Mouse (Mus musculus): ENCODE results near the gene Tph2. TPM values are rescaled to one million over a fixed set of nuclear protein-coding genes. Genes with fewer than 3 reads are reported as not detected.

The Tph2 gene
- polyA plus RNA-seq, 1 experiment, result not detected

GRCm38 (mm10) chr10:115146257-115146898, 38.4 kb downstream of the Tph2 start:
- TF ChIP-seq CTCF (IDR thresholded peaks at IDR 0.05; ENCODE audit: borderline replicate concordance, insufficient read depth, low read length), result no peak
- no peak for TF ChIP-seq POLR2A (IDR thresholded peaks at IDR 0.05; ENCODE audit: low read depth, low read length)
- H3K27ac ChIP-seq (ENCODE audit: insufficient read depth, low read length), result no peak overlapping the region
- H3K4me1 ChIP-seq (ENCODE audit: control insufficient read depth, insufficient read depth, low read length), result no peaks in the 10 kb centered on the region
- no peak overlapping the region for H3K4me3 ChIP-seq (ENCODE audit: insufficient read depth, low read length)

GRCm38 (mm10) chr10:115144542-115144941, 40.3 kb downstream of the Tph2 start:
- no peak overlapping the region for H3K4me3 ChIP-seq (ENCODE audit: insufficient read depth, low read length)
- TF ChIP-seq POLR2A (IDR thresholded peaks at IDR 0.05; ENCODE audit: low read depth, low read length) (no peak), CTCF (IDR thresholded peaks at IDR 0.05; ENCODE audit: borderline replicate concordance, insufficient read depth, low read length) (no peak)
- no peak overlapping the region for H3K27ac ChIP-seq (ENCODE audit: insufficient read depth, low read length)
- H3K4me1 ChIP-seq (ENCODE audit: control insufficient read depth, insufficient read depth, low read length), result no peaks in the 10 kb centered on the region

- Histone ChIP-seq H3K27ac (ENCODE audit: insufficient read depth, low read length) (no peak overlapping the region), H3K4me1 (ENCODE audit: control insufficient read depth, insufficient read depth, low read length) (no peaks in the 10 kb centered on the region), H3K4me3 (ENCODE audit: insufficient read depth, low read length) (no peak overlapping the region)
- TF ChIP-seq POLR2A (IDR thresholded peaks at IDR 0.05; ENCODE audit: low read depth, low read length) (no peak), CTCF (IDR thresholded peaks at IDR 0.05; ENCODE audit: borderline replicate concordance, insufficient read depth, low read length) (no peak)
Measured at GRCm38 (mm10) chr10:115143641-115144040, 41.2 kb downstream of the Tph2 start.

GRCm38 (mm10) chr10:115137016-115137415, 47.8 kb downstream of the Tph2 start:
- Histone ChIP-seq H3K4me3 (ENCODE audit: insufficient read depth, low read length) (no peak overlapping the region), H3K4me1 (ENCODE audit: control insufficient read depth, insufficient read depth, low read length) (no peaks in the 10 kb centered on the region), H3K27ac (ENCODE audit: insufficient read depth, low read length) (no peak overlapping the region)
- TF ChIP-seq CTCF (IDR thresholded peaks at IDR 0.05; ENCODE audit: borderline replicate concordance, insufficient read depth, low read length) (no peak), POLR2A (IDR thresholded peaks at IDR 0.05; ENCODE audit: low read depth, low read length) (no peak)

- Histone ChIP-seq H3K27ac (ENCODE audit: insufficient read depth, low read length) (no peak overlapping the region), H3K4me3 (ENCODE audit: insufficient read depth, low read length) (no peak overlapping the region), H3K4me1 (ENCODE audit: control insufficient read depth, insufficient read depth, low read length) (no peaks in the 10 kb centered on the region)
- TF ChIP-seq CTCF (IDR thresholded peaks at IDR 0.05; ENCODE audit: borderline replicate concordance, insufficient read depth, low read length) (no peak), POLR2A (IDR thresholded peaks at IDR 0.05; ENCODE audit: low read depth, low read length) (no peak)
Measured at GRCm38 (mm10) chr10:115127907-115128306, 56.9 kb downstream of the Tph2 start.

- H3K27ac ChIP-seq (ENCODE audit: insufficient read depth, low read length), result no peak overlapping the region
- no peak overlapping the region for H3K4me3 ChIP-seq (ENCODE audit: insufficient read depth, low read length)
- no peaks in the 10 kb centered on the region for H3K4me1 ChIP-seq (ENCODE audit: control insufficient read depth, insufficient read depth, low read length)
- TF ChIP-seq CTCF (IDR thresholded peaks at IDR 0.05; ENCODE audit: borderline replicate concordance, insufficient read depth, low read length), result no peak
- no peak for TF ChIP-seq POLR2A (IDR thresholded peaks at IDR 0.05; ENCODE audit: low read depth, low read length)
Measured at GRCm38 (mm10) chr10:115125550-115125949, 59.3 kb downstream of the Tph2 start.

GRCm38 (mm10) chr10:115125027-115125426, 59.8 kb downstream of the Tph2 start:
- H3K27ac ChIP-seq (ENCODE audit: insufficient read depth, low read length), result no peak overlapping the region
- H3K4me3 ChIP-seq (ENCODE audit: insufficient read depth, low read length), result no peak overlapping the region
- no peak for TF ChIP-seq CTCF (IDR thresholded peaks at IDR 0.05; ENCODE audit: borderline replicate concordance, insufficient read depth, low read length)
- no peak for TF ChIP-seq POLR2A (IDR thresholded peaks at IDR 0.05; ENCODE audit: low read depth, low read length)
- H3K4me1 ChIP-seq (ENCODE audit: control insufficient read depth, insufficient read depth, low read length), result no peaks in the 10 kb centered on the region

- TF ChIP-seq CTCF (IDR thresholded peaks at IDR 0.05; ENCODE audit: borderline replicate concordance, insufficient read depth, low read length) (no peak), POLR2A (IDR thresholded peaks at IDR 0.05; ENCODE audit: low read depth, low read length) (no peak)
- no peak overlapping the region for H3K27ac ChIP-seq (ENCODE audit: insufficient read depth, low read length)
- no peaks in the 10 kb centered on the region for H3K4me1 ChIP-seq (ENCODE audit: control insufficient read depth, insufficient read depth, low read length)
- H3K4me3 ChIP-seq (ENCODE audit: insufficient read depth, low read length), result no peak overlapping the region
Measured at GRCm38 (mm10) chr10:115107666-115108540, 76.9 kb downstream of the Tph2 start.

GRCm38 (mm10) chr10:115104175-115104574, 80.6 kb downstream of the Tph2 start:
- TF ChIP-seq CTCF (IDR thresholded peaks at IDR 0.05; ENCODE audit: borderline replicate concordance, insufficient read depth, low read length) (no peak), POLR2A (IDR thresholded peaks at IDR 0.05; ENCODE audit: low read depth, low read length) (no peak)
- Histone ChIP-seq H3K27ac (ENCODE audit: insufficient read depth, low read length) (no peak overlapping the region), H3K4me3 (ENCODE audit: insufficient read depth, low read length) (no peak overlapping the region), H3K4me1 (ENCODE audit: control insufficient read depth, insufficient read depth, low read length) (no peaks in the 10 kb centered on the region)
